Mouse (Mus musculus) liver, postnatal 0 days (tissue): ENCODE data around the gene Hoxa11.

Experiments
- CTCF ChIP-seq: sonication (generic); IDR thresholded peaks from 2 replicates; pipeline ENCODE4 v1.5.1; 2016; ENCODE audit warnings: antibody characterized with exemption, low read depth
- EP300 ChIP-seq: IDR thresholded peaks from 2 replicates; pipeline ENCODE4 v1.6.1; 2016; ENCODE audit warnings: antibody characterized with exemption, low read depth, mild to moderate bottlenecking

- no peak for TF ChIP-seq CTCF
- no peak for TF ChIP-seq EP300
These were observed 44.3 kb downstream of the Hoxa11 start for GRCm38 (mm10) chr6:52201269-52201668.
